Mouse (Mus musculus): ENCODE results near the gene Thbs3. TPM values are rescaled to one million over a fixed set of nuclear protein-coding genes. Genes with fewer than 3 reads are reported as not detected.

Thbs3 gene
- polyA plus RNA-seq, 1 experiment from 2014 or later, result 17.5 TPM

DNA sequence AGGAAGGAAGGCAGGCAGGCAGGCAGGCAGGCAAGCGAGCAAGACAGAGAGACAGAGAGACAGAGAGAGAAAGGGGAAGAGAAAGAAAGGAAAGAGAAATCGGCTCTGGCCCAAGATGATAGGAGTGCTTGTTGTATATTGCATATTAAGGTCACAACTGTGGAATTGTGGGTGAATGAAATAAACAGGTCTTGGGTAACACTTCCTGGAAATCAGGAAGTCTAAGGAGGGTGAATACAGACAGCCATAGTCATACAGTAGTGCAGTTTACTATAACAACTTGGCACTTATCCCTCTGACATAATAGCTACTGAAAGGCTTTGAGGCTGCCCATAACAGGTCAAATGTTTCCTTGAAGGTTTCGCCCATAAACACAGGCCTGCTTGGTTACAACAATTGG is 15.1 kb upstream of the Thbs3 start:
- no peak overlapping the region for H3K9ac ChIP-seq
- H3K9me3 ChIP-seq (replicated peaks), result no peaks in the 10 kb centered on the region
- WGBS, result 73% methylated on average over 3 of the region's 3 CpGs
- no peak overlapping the region for H3K4me2 ChIP-seq
- ATAC-seq (replicated peaks; ENCODE audit: insufficient number of reproducible peaks, insufficient read depth, low FRiP score, low read depth), result no peak
- H3K4me3 ChIP-seq, result no peak overlapping the region
- no peak overlapping the region for H3K27ac ChIP-seq
- peaks cover 14% of the 10 kb centered on the region for H3K4me1 ChIP-seq (replicated peaks)
- H3K36me3 ChIP-seq, result peaks cover 3% of the 10 kb centered on the region; the same call in 1 of the 2 replicates
- no peaks in the 10 kb centered on the region for H3K27me3 ChIP-seq

DNA sequence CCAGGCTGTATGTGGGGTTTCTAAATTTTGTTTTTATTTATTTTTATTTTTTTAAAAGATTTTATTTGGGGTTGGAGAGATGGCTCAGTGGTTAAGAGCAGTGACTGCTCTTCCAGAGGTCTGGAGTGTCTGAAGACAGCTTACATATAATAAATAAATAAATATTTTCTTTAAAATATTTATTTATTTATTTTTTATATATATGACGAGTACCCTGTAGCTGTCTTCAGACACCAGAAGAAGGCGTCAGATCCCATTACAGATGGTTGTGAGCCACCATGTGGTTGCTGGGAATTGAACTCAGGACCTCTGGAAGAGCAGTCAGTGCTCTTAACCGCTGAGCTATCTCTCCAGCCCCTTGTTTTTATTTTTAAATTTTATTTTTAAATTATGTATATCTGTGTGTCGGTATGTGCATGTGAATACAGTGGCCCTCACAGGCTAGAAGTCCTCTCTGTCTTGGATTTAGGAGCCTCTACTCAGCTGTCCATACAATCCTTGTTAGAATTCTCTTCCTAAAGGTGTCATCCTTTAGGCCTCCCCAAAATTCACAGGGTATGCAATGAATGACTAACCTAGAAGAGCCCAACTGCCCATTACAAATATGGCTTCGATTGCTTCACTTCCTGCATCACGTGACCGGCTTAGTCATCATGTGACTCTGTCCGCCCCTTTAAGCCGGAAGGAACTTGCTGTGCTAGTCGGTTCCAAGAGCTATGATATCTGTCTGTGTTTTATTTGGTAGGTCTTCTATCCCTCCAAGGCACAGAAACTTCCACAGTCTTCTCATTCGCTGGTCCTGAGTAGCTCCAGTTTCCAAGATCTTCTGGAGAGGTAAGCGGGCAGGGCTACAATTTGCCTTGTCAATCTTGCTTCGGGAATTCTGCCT is 12.5 kb upstream of the Thbs3 start, which contains the start of gene Gba:
Gba (plus strand) TSS at position 676 of the 889 bp plus-strand sequence.
- ATAC-seq (replicated peaks; ENCODE audit: insufficient number of reproducible peaks, insufficient read depth, low FRiP score, low read depth), result peak; percentile 73
- no peaks in the 10 kb centered on the region for H3K27me3 ChIP-seq
- peaks cover 27% of the 10 kb centered on the region; the same call in 1 of the 2 replicates for H3K36me3 ChIP-seq
- H3K4me3 ChIP-seq, result peak within 1 kb of the TSS; percentile 52
- WGBS, result 24% methylated on average over 13 of the region's 13 CpGs
- H3K4me2 ChIP-seq, result peak within 1 kb of the TSS; percentile 70
- H3K9ac ChIP-seq, result peak within 1 kb of the TSS; percentile 52
- H3K9me3 ChIP-seq (replicated peaks), result no peaks in the 10 kb centered on the region
- peak within 1 kb of the TSS; percentile 5; the same call in 1 of the 2 replicates for H3K27ac ChIP-seq
- peaks cover 5% of the 10 kb centered on the region for H3K4me1 ChIP-seq (replicated peaks)

DNA sequence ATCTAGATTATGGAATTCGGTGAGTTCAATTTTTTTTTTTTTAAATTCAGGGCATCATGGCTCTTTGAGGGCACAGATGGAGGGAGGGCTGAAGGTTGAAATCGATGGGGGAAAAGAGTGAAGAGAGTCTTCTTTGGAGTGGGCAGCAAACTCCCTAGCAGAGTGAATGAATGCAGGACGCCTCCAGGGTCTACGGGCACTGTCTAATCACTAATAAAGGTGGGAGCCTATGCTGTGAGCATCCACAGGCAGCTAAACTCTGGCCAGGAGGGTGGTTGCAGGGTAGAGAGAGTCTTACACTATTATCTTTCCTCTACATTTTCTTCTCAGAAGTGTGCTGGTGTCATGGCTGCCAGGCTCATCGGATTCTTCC is 11.9 kb upstream of the Thbs3 start:
- H3K9ac ChIP-seq, result peak overlapping the region; percentile 52
- H3K27ac ChIP-seq, result 0 out of 2 replicates have a peak overlapping the region, but pooled peaks have one; percentile 5
- H3K4me3 ChIP-seq, result peak overlapping the region; percentile 52
- no peaks in the 10 kb centered on the region for H3K9me3 ChIP-seq (replicated peaks)
- WGBS, result 32% methylated on average over 5 of the region's 5 CpGs
- H3K36me3 ChIP-seq, result peaks cover 33% of the 10 kb centered on the region; the same call in 1 of the 2 replicates
- H3K4me2 ChIP-seq, result peak overlapping the region; percentile 70
- H3K4me1 ChIP-seq (replicated peaks), result peaks cover 5% of the 10 kb centered on the region
- H3K27me3 ChIP-seq, result no peaks in the 10 kb centered on the region
- 0 out of 2 replicates have a peak, but pooled peaks have one; percentile 30 for ATAC-seq (replicated peaks; ENCODE audit: insufficient number of reproducible peaks, insufficient read depth, low FRiP score, low read depth)

DNA sequence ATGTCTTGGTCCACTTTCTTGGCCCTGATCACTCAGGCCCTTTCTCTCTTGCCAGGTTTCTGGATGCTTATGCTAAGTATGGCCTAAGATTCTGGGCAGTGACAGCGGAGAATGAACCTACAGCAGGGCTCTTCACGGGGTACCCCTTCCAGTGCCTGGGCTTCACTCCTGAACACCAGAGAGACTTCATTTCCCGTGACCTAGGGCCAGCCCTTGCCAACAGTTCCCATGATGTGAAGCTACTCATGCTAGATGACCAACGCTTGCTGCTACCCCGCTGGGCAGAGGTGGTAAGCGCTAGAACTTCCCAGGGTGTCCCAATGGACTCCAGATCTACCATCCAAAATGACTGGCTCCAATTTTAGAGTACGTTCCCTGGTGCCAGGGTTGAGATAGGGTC is 8.9 kb upstream of the Thbs3 start:
- Histone ChIP-seq H3K4me2 (no peak overlapping the region), H3K27me3 (no peaks in the 10 kb centered on the region), H3K9ac (no peak overlapping the region), H3K4me3 (no peak overlapping the region), H3K27ac (no peak overlapping the region), H3K4me1 (replicated peaks) (peaks cover 14% of the 10 kb centered on the region), H3K9me3 (replicated peaks) (no peaks in the 10 kb centered on the region), H3K36me3 (peaks cover 59% of the 10 kb centered on the region)
- ATAC-seq (replicated peaks; ENCODE audit: insufficient number of reproducible peaks, insufficient read depth, low FRiP score, low read depth), result no peak
- WGBS, result 89% methylated on average over 7 of the region's 7 CpGs

DNA sequence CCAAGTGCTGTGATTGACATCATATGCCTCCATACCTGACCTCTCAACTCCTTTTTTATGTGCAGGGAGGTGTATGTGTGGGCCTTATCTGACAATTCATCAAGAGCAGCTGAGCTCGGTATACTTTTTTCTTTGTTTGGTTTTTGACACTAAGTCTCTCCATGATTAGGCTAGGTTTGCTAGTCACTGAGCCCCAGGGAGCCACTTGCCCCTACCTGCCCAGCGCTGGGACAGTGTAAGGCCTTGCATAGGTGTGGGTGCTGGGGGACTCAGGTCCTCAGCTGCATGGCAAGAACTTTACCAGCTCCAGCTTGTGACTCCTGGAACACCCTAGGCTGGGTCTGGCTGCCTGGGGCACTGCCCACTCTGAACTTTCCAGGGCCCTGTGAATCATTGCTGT is 8.3 kb upstream of the Thbs3 start:
- ATAC-seq (replicated peaks; ENCODE audit: insufficient number of reproducible peaks, insufficient read depth, low FRiP score, low read depth), result no peak
- peaks cover 59% of the 10 kb centered on the region for H3K36me3 ChIP-seq
- H3K9me3 ChIP-seq (replicated peaks), result no peaks in the 10 kb centered on the region

DNA sequence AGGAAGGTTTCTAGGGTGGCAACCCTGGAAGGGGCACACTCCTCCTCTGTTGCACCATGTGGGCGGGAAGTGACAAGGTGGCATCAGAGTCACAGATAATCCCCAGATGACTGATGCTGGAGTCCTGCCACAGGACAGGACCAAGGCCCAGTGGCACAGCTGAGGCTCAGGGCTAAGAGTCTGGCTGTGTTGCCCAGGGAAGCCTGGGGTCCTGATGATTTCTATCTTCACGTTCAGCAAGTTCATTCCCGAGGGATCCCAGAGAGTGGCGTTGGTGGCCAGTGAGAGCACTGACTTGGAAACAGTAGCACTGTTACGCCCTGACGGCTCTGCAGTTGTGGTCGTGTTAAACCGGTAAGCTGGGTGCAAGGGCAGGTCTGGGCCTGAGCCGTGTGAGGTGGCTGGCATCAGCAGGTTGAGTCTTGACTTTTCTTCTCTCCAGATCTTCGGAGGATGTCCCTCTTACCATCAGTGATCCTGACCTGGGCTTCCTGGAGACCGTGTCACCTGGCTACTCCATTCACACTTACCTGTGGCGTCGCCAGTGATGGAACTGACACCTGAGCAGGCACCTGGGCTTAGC is 6.8 kb upstream of the Thbs3 start:
- Histone ChIP-seq H3K9me3 (replicated peaks) (no peaks in the 10 kb centered on the region), H3K4me3 (no peak overlapping the region)

More for the DNA sequence above, 8.3 kb upstream of the Thbs3 start:
- no peak overlapping the region for H3K9ac ChIP-seq
- H3K4me3 ChIP-seq, result no peak overlapping the region
- no peak overlapping the region for H3K4me2 ChIP-seq
- no peaks in the 10 kb centered on the region for H3K27me3 ChIP-seq
- 80% methylated on average over 2 of the region's 2 CpGs for WGBS
- H3K27ac ChIP-seq, result no peak overlapping the region
- peaks cover 14% of the 10 kb centered on the region for H3K4me1 ChIP-seq (replicated peaks)

DNA sequence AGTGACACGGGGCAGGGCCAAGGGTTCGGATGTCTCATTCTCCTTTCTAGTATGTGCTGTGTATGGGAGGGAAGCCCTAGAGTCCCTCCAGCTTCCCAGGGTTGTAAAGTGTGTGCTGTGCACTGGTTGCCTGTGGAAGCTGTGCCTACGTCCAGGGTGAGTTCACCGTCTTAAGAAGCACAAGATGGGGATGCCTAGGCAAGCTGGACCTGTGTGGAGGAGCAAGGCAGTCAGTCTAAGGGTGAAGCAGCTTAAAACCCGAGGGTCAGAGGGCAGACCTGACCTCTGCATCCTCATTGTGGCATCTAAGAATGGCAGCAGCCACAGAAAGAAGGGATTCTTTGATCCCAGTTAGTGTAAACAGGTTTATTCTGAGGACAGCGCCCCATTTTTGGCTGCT is 6.2 kb upstream of the Thbs3 start:
- Histone ChIP-seq H3K4me1 (replicated peaks) (peaks cover 21% of the 10 kb centered on the region), H3K4me2 (no peak overlapping the region), H3K4me3 (no peak overlapping the region), H3K27me3 (no peaks in the 10 kb centered on the region), H3K36me3 (peaks cover 59% of the 10 kb centered on the region), H3K9me3 (replicated peaks) (no peaks in the 10 kb centered on the region), H3K27ac (no peak overlapping the region), H3K9ac (no peak overlapping the region)
- WGBS, result 88% methylated on average over 6 of the region's 6 CpGs
- ATAC-seq (replicated peaks; ENCODE audit: insufficient number of reproducible peaks, insufficient read depth, low FRiP score, low read depth), result no peak

More for the DNA sequence above, 6.8 kb upstream of the Thbs3 start:
- H3K27ac ChIP-seq, result no peak overlapping the region
- peaks cover 23% of the 10 kb centered on the region for H3K4me1 ChIP-seq (replicated peaks)
- no peak overlapping the region for H3K4me2 ChIP-seq
- peaks cover 59% of the 10 kb centered on the region for H3K36me3 ChIP-seq
- no peaks in the 10 kb centered on the region for H3K27me3 ChIP-seq
- ATAC-seq (replicated peaks; ENCODE audit: insufficient number of reproducible peaks, insufficient read depth, low FRiP score, low read depth), result no peak
- 87% methylated on average over 13 of the region's 13 CpGs for WGBS
- H3K9ac ChIP-seq, result no peak overlapping the region

DNA sequence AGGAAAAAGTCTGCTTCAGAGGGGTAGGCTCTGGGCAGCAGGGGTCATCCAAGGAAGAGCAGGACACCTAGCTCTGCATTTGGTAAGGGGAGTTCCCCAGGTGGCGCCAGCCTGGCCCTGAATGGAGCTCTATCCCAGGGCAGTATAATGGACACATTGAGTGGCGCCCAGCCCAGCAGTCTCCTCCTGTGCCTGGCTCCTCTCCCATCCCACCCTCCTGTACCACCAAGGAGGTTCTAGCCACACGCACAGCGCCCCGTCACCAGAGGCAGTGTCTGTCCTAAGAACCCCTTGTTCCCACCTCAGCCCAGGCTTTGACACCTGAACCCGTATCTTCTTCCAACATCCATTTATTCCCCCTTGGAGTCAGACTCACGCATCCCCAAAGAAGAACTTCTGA is 5.2 kb upstream of the Thbs3 start:
- Histone ChIP-seq H3K9me3 (replicated peaks) (no peaks in the 10 kb centered on the region), H3K36me3 (peaks cover 56% of the 10 kb centered on the region), H3K27ac (no peak overlapping the region), H3K4me2 (no peak overlapping the region), H3K27me3 (no peaks in the 10 kb centered on the region), H3K4me1 (replicated peaks) (peaks cover 26% of the 10 kb centered on the region), H3K4me3 (no peak overlapping the region), H3K9ac (no peak overlapping the region)
- WGBS, result 87% methylated on average over 7 of the region's 7 CpGs
- no peak for ATAC-seq (replicated peaks; ENCODE audit: insufficient number of reproducible peaks, insufficient read depth, low FRiP score, low read depth)

DNA sequence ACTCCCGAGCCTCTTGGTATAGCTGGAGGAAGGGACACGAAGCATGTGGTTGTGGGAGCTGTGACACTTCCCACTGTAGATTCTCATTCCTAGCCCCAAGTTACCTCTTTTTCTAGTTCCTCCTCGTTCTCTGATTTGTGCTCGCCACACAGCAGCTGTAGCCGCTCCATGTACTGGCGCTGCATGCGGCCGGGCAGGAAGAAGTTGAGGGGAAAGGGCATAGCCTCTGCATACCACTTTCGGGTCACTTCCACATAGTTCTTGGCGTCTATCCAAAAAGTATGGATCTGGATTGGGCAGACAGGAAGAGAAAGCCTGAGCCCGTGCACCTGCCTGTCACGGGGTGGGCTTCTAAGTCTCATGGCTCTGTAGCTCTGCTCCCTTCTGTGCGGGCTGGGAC is 4.8 kb upstream of the Thbs3 start:
- Histone ChIP-seq H3K9ac (no peak overlapping the region), H3K4me1 (replicated peaks) (peaks cover 30% of the 10 kb centered on the region), H3K9me3 (replicated peaks) (no peaks in the 10 kb centered on the region), H3K36me3 (peaks cover 52% of the 10 kb centered on the region), H3K27me3 (no peaks in the 10 kb centered on the region), H3K4me3 (no peak overlapping the region), H3K27ac (peak overlapping the region; percentile 46; the same call in 1 of the 2 replicates), H3K4me2 (no peak overlapping the region)
- WGBS, result 75% methylated on average over 13 of the region's 13 CpGs
- no peak for ATAC-seq (replicated peaks; ENCODE audit: insufficient number of reproducible peaks, insufficient read depth, low FRiP score, low read depth)

DNA sequence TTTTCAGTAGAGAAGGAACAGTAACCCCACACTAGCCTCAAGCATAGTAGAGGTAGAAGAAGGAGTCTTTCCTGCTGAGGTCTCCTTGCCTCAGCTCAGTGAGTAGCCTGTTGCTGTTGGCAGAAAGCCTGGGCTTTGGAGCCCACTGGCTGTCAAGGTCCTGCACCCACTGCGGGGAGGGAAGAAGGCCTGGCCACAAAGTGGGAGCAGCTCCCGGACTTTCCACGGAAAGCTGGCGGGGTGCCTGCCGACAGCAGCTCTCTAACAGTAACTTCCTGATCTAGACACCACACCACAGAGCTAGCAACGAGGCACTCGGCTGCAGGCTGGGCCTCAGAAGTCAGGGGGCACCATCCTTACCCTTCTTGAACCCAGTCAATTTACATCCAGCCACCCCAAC is 4.2 kb upstream of the Thbs3 start:
- H3K27ac ChIP-seq, result peak overlapping the region; percentile 46
- ATAC-seq (replicated peaks; ENCODE audit: insufficient number of reproducible peaks, insufficient read depth, low FRiP score, low read depth), result no peak

DNA sequence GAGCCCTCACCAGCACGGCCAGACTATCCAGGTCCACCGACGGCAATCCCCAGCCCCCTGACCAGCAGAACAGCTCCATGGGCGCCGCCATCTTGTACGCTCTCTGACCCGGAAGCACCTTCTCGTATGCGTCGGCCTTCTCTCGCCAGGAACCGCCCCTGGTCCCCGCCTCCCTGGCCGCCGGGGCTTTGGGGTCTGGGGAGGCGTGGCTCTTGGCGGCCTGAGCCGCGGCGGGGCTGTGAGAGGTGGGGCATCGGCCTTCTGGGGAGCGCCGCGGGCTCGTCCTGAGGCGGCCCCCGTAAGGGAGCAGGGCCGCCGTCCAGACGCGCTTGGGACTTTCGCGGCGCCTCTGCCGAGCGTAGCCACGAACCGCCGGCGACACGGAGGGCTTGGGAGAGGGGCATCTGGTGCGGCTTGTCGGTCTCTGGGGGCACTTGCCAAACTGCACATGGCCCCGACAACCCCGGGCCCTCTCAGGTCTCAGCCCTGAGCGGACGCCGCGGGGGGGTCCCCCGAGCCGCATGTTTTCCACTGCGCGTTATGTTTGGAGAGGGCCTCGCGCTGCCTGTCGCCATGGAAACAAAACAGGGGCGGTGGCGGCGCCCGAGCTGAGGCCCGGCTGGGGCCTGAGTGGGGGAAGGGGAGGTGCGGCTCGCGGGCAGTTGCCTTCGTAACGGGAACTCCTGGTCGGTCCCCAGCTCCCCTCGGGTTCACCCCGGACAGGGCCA is 1.0 kb upstream of the Thbs3 start:
- H3K4me1 ChIP-seq (replicated peaks), result peaks cover 40% of the 10 kb centered on the region
- H3K9me3 ChIP-seq (replicated peaks), result no peaks in the 10 kb centered on the region
- H3K27ac ChIP-seq, result peak overlapping the region; percentile 98
- H3K4me3 ChIP-seq, result peak overlapping the region; percentile 92
- peak; percentile 93 for ATAC-seq (replicated peaks; ENCODE audit: insufficient number of reproducible peaks, insufficient read depth, low FRiP score, low read depth)
- H3K9ac ChIP-seq, result peak overlapping the region; percentile 74
- H3K27me3 ChIP-seq, result no peaks in the 10 kb centered on the region
- peaks cover 17% of the 10 kb centered on the region for H3K36me3 ChIP-seq
- H3K4me2 ChIP-seq, result peak overlapping the region; percentile 92
- WGBS, result under 1% methylated on average over 68 of the region's 69 CpGs

More for the DNA sequence above, 4.2 kb upstream of the Thbs3 start:
- H3K27me3 ChIP-seq, result no peaks in the 10 kb centered on the region
- H3K4me3 ChIP-seq, result no peak overlapping the region
- H3K4me2 ChIP-seq, result no peak overlapping the region
- no peak overlapping the region for H3K9ac ChIP-seq
- peaks cover 36% of the 10 kb centered on the region for H3K4me1 ChIP-seq (replicated peaks)
- WGBS, result 60% methylated on average over 7 of the region's 7 CpGs
- H3K9me3 ChIP-seq (replicated peaks), result no peaks in the 10 kb centered on the region
- peaks cover 48% of the 10 kb centered on the region for H3K36me3 ChIP-seq

Data from heart, embryonic 15.5 days (tissue).